Mouse (Mus musculus) embryo, embryonic 11.5 days (tissue): Measurements from ENCODE around the gene Gpr4.

Source experiments
- DNase-seq: peaks from one replicate; pipeline ENCODE4 v3.0.0-alpha.2; 2012; ENCODE audit warnings: low read depth, low spot score

The Gpr4 gene

DNA sequence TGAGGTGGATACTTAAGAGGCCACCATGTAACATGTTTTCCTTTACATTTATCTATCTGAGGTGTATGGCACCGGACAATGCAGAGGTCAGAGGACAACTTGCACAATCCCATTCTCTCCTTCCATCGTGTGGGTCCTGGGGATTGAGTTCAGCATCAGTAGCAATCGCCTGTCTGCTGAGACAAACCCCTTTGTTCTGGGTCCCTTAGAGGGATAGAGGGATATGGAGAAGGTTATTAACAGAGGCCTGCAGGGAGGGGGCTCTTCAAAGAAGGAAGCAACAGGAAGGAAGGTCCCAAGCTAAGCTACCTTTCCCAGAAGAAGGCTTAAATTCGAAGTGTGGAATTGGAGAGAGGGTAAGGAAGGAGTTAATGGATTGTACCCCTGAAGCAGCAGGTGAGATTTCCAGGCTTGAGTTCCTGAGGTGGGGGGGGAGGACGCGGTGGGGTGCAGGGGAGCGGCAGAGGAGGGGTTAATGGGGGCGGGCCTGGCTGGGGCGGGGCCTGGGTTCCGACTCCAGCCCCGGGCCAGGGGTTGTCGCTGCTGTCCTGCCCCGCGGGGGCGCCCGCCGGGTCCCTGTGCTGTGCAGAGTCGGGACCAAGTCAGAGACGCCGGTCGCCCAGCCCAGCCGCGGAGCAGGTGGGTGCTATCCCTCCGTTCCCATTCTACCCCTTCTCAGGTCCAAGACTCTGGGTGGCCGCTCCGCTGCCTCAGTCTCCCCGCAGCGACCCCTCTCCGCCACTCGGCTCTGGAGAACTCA lies at the start of gene Gpr4:
Gene Gpr4 (plus strand): TSS at position 543 of the 760 bp plus-strand sequence.
- DNase-seq = no peak

DNA sequence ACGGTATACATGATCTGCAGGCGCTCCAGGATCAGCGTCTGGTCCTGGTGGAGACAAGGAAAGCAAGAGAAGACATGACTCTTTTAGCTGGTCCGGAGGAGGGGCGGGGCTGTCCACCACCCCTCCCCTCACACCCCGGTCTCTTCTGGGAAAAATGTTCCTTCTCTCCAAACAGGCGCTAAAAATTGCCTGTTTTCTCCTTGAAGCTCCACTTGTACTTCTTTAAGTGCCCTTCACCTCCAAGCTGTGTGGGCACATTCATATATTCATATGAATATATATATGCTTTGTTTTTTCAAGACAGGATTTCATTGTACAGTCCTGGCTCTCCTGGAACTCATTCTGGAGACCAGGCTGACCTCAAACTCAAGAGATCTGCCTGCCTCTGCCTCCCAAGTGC lies 49.4 kb upstream of the Gpr4 start:
- DNase-seq = no peak

DNA sequence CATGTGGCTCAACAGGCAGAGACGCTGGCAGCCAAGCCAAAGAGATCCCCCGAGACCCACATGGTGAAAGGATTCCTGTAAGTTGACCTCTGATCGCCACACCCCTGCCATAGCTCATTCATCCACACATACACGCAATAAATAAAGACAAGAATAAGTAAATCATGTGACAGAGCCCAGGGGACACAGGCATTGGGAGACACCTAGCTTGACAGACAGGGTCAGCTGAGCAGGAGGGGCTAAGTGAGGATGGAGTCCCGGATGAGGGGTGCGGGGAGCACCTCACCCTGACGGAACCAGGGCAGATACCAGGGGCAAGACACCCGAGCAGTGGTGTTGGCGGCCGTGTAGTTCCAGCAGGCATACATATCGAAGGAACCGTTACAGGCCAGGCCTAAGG lies 48.6 kb upstream of the Gpr4 start:
- DNase-seq = no peak

DNA sequence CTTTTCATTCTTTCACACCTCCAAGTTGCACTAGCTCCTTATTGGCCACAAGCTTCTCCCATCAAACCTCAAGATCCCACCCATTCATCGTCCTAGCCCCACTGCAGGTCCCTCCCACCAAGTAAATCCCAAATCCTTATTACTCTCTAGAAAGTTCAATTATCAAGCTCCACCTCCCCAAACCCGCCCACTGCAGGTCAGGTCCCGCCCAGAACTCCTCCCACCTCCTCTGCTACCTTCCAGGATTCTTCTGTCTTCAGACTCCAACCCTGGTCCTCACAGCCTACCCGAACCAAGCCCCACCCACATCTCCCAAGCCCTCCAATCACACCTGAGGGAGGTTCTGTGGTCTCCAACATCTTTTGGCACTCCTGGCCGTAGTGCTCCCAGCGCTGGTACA lies 48.1 kb upstream of the Gpr4 start:
- DNase-seq = no peak

DNA sequence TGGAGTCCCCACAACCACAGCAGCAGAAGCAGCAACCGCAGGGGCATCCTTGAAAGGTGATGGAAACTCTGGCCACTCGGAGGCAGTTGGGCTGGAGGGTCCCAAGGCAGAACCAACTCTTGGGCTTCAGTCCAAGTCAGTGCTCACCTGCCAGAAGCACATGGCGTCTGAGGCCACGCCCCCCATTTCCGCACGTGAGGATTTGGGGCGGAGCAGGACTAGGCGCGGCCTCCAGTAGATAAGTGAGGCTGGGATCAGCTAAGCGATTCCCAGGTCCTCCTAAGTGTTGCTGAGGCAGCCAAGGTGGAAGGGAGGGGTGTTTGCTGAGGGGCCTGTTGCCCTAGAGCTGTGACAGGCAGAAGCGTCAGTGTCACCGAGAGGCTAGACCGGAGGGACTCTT lies 47.4 kb upstream of the Gpr4 start:
- DNase-seq = no peak

DNA sequence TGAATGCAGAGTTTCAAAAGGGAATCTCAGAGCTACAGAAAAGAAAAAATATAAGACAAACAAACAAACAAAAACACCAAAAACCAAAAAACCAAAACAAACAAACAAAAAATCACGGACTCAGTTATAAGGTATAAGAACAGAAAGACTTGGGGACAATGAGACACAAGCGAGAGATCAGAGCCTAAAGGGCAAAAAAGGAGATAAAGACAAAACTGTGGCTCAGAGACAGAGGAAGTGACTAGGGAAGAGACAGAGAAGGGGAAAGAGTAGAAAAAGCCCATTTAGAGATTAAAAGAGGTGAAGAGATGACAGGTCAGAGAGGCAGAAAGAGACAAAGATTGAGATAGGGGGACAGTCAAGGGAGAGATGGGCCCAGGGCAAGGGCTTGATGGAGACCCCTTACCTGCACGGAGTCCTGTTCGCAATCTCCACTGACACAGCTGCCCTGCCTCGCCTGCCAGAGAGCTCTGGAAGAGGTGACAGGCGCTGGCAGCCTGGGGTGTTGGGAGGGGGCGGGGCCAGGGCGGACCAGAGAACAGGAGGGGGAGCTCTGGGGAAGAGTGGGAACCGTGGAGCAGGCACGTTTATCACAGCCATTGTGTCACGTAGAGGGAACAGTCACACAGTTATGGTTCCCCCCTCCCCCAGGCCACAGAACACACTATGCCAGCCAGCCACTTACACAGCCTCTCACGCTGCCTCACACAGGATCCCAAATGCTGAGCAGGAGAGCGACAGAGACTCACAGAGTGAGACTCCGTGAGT lies 46.5 kb upstream of the Gpr4 start, which contains the start of gene Gipr:
Gene Gipr (minus strand): TSS at position 472 of the 768 bp plus-strand sequence.
- DNase-seq = no peak

DNA sequence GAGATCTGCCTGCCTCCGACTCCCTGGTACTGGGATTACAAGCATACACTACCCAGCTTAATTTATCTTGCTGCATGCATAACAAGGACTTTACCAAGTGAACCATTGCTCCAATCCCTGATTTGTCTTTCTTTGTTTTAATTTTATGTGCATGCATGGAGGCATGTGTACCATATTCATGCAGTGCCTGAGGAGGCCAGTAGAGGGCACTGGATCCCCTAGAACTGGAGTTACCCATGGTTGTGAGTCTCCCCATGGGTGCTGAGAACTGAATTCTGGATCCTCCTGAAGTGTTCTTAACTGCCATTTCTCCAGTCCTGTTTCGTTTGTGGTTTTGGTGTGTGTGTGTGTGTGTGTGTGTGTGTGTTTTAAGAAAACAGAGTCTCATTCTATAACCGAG lies 45.3 kb upstream of the Gpr4 start:
- DNase-seq = no peak

DNA sequence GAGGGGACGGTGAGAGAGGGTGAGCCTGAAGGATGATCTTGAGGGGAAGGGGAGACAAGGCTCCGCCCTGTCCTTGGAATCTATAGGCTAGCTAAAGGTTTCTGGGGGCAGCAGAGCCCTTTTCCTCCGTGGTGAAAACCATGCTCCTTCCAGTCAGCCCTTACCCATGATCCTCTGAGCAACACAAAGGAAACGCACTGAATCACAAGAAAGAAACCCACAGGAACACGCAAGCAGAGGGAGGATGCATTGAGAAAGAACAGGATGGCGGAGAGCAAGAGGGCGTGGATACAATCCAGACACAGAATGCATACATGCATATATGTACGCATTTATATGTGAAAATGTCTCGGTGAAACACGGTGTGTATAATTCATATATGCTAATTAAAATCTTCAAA lies 42.8 kb upstream of the Gpr4 start:
- no peak for DNase-seq

DNA sequence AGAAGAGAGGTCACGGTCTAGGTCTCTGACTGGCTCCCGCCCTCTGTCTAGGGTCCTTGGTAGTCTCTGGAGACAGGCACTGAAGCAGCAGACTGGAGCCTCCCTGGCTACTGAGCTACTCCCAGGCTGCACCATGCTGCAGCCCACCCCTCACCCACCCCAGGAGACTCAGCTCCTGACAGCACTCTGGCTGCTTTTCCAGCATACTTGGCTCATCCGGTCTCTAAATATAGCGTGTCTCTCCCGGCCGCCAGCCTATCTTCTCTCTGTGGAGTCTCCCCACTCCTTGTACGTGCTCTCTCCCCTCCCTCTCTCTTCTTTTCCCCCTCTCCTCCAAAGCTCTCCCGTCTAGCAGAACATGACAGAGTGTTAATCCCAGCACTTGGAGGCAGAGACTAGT lies 42.2 kb upstream of the Gpr4 start:
- DNase-seq = no peak

DNA sequence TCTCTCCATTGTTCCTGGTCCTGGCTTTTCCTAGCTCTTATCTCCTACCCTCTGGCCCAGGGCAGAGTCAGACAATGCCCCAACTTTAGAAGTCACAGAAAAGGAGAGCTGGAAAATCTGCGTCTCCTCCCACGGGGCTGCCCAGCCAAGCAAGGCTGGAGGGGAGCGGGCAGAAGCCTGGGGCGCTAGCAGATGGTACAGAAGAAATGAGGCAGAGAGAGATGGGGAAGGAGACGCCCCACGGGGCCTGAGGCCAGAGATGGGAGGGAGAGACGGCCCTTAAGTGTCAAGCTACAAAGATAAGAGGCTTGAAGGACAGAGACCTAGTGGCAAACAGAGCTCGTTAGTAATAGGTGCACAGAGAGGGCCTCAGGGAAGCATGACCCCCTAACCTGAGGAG lies 40.5 kb upstream of the Gpr4 start:
- DNase-seq = no peak

DNA sequence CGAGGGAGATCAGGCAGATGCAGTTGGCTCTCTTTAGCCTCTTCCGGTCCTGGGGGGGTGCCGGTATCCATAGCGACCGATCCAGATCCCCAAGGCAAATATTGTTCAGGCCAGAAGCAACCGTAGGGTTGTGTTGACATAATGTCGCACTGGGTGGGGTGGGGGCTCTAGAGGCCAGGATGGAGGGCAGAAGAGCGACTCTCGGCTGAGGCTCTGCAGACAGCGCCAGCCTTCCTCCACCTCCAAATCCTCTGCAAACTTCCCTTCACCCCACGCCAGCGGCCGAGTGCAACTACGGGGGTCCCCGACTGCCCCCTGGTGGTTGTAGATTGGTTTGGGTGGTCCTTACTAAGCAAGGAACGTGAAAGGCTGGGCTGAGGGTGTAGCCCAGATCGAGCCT lies 39.5 kb upstream of the Gpr4 start:
- DNase-seq = no peak

DNA sequence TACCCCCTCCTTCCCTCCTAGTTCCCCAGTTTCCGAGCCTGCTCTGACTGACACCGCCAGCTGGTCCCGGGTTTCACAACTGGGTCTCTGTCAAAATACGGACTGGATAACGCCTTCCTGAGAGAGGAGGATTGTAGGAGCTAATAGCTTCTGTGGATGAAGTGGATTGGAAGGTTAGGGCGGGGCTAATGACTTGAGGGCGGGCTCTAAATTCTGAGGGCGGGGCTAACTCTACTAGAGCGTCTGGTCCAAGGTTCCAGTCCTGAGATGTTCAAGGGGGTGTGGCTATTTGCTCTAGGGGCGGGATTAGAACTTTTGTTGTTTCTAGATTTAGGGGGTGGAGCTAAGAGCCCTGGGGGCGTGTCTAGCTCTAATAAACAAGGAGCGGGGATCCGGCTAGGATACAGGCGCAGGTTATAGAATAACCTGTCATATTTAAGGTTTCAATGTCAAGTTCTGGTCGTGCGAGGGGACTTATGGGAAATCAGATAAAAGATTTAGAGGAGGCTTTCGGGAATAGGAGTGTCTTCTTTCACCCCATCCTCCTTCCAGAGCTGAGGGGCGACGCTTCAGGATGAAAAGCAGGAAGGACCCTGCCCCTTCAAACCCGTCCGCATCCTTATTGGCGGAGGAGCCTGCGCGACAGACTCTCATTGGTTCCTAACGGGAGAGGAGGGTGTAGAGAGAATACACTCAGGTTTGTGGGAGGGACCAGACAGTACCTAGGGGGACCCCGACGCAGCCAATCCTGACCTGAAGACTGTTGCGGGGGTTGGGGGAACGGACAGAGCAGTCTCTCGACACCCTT lies 36.4 kb upstream of the Gpr4 start, which contains the start of gene Eml2:
Gene Eml2 (plus strand): TSS at position 714 of the 808 bp plus-strand sequence.
- DNase-seq = no peak

DNA sequence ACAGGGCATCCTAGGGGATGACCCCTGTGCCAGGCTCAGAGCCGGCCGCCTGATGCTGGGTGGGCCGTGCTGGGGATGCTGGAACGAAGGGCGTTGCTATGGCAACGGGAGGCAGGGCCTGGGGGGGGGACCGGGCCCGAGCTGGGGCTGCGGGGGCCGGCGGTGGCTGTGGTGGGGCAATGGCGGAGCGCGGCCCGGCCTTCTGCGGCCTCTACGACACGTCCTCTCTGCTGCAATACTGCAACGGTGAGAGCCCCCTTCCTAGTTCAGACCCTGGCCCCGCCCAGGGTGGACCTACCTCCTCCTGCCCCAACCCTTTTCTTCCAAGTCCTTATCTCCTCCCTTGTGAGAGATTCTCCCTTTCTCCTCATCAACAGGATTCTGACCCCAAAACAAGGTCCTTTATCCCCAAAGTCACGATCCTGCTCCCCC lies 35.8 kb upstream of the Gpr4 start:
- no peak for DNase-seq

DNA sequence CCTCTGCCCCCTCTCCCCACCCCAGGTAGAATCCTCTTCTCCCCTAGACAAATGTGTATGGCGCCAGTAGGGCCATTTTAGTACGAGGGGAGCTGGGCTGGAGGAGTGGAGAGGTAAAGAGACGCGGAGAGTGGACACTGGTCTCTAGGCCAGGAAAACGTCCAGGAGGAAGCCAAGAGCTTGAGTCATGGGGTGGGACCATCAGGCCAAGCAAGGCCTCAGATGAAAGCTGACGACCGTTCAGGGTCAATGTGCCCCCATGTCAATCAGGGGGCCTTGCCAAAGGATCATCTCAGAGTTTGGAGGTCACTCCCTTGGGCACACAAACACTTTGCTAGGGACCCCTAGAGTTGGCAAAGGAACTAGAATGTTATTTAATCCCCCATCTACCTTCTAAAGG lies 35.1 kb upstream of the Gpr4 start:
- no peak for DNase-seq

DNA sequence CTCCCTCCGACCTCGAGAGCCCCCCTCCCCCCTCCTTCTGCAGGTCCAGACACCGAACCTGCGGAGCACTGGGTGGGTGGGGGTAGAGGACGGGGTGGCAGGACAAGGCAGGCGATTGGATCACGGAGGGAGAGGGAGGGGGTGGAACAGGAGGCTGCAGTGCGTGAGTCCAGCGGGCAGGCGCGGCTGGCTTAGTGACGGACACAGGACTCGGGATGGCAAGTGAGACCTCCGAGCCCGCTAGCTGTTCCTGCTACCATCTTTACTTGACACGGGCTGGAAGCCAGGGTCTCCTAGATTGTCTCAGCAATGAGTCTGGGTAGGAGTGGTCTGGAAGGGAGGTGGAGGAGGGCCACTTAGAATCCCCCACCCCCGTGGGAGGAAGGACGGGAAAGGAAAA lies 34.3 kb upstream of the Gpr4 start:
- no peak for DNase-seq

DNA sequence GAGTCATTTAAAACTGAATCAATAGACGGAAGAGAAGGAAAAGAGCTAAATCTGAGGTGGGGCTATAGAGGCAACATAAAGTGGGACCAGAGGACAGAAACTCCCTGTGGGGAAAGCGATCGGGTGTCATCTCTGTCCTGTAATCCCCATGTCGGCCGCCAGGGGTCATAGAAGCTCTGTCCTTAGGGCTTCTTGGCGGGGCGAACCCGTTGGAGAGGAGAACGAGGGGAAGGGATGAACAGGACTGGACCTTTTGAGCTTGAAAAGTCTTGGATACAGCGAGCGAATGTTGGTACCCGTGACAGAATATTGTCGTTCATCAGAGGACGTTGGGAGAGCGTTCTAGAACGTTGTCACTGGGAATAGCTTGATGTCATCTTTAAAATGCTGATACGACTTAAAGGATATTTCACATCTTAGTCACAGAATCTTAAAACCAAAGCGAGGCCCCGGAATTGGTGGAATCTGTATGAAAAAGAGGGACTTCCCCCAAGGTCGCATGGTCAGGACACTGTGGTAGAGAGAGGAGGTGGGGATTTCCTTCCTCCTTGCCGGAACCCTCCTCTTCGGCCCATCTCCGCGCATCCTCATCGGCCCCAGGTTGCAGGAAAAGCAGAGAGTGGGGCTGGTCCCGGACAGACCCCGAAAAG lies 33.8 kb upstream of the Gpr4 start:
- no peak for DNase-seq

DNA sequence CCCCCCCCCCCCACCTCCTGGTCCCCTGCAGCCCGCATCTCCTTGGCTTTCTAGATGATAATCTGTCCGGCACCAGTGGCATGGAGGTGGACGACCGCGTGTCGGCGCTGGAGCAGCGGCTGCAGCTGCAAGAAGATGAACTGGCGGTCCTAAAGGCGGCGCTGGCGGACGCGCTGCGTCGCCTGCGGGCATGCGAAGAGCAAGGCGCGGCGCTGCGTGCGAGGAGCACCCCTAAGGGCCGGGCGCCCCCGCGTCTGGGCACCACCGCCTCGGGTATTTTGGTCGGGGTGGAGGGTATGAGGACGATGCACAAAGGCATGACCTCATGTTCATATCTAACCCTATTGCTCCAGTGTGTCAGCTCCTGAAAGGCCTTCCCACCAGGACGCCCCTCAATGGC lies 33.2 kb upstream of the Gpr4 start:
- no peak for DNase-seq

DNA sequence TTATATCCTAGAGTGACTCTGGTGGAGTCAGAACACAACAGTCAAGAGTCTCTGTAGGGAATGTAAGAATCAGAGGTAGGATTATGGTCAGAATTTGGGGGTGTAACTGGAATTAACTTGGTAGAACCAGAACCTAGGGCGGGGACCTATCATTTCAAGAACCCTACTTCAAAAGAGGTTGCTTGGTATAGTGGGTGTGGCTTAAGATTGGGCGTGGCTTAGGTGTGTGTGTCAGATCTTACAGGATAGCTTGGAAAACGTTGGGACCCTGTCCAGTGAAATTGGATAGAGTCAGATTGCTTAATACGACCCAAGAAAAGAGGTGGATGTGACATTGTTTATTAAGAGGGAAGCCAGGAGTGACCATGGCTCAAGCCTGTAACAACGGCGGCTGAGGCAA lies 32.4 kb upstream of the Gpr4 start:
- DNase-seq = no peak

DNA sequence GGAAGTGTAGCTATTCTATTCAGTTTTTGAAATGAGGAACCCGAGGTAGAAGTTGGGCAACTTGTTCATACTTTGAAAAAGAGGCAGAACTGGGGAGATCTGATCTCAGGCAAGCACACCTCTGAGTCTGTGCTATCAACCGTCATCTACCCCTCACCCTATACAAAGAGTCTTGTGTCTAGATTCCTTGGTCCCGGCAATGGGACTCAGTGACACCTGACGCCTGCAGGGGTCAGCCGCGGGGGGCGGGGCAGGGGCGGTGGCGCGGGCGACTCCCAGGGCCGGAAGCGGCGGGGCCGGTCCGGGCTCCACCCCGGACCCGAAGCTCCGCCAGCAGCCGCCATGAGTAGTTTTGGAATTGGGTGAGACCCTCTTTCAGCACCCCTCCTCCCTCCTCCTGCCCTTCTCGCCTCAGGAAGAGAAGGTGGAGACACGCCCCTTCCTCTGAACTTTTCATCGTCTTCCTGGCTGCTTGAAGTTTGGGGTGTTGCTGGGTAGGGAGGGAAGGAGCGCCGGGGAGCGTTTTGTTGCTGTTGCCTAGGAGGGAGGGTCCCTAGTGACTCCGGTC lies 31.4 kb upstream of the Gpr4 start:
- DNase-seq = no peak

DNA sequence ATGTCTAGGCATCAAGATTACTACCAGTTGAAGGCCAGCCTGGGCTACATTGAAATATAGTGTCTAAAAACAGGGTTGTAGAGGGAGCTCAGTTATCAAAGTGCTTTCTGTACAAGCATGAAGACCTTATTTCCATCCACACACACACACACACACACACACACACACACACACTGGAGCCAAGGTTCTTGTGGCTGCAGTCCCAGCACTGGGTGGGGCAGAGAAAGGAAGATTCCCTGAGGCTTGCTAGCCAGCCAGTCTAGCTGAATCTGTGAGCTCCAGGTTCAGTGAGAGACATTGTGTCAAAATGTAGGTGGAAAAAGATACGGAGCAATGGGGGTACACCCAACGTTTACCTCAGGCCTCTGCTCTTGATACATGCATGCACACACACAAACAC lies 28.1 kb upstream of the Gpr4 start:
- DNase-seq = no peak

DNA sequence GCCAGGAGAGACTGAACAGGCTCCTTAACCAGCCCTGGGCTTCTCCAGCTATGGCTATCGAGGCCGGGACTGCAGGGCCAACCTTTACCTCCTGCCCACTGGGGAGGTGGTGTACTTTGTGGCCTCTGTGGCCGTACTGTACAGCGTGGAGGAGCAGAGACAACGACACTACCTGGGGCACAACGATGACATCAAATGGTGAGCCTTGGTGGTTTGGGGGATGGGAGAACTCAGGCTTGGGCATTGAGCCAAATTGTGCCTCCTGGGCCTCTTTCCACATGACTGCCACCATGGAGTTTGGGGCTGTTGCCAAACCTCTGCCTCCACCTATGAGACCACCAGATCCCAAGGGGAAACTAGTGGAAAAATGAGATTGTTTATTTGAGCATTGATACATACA lies 27.6 kb upstream of the Gpr4 start:
- DNase-seq = no peak
